Mouse (Mus musculus): ENCODE measurements at regions not wholly inside any gene's neighbourhood (a gene's known extent, or its start where the extent isn't known, plus 50 kb on each side); places are given as distances from the start of the nearest gene placed in this dataset.

DNA sequence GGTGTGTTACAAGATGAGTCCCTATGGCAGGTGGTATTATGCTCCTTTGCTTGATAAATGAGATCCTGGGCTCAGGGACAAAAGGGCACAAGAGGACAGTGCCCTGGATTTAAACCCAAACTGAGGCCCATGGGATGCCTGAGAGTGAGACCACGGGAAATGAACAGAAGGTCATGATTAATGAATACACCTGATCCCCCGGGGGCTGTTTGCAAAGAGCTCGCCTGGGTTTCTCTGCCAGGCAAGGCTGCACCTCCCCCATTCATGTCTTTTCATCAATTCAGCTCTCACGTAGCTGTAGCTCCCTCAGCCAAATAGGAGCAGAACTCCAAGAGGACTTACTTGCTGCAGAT, 336.9 kb downstream of the Mex3b start:
- TF ChIP-seq POLR2A (IDR thresholded peaks at IDR 0.05; ENCODE audit: borderline replicate concordance, extremely low read depth, insufficient read depth, insufficient read length, poor library complexity, severe bottlenecking) (no peak), CTCF (IDR thresholded peaks at IDR 0.05; ENCODE audit: borderline replicate concordance, extremely low read depth, insufficient read depth, insufficient read length) (no peak)

All from brain, embryonic 14.5 days (tissue).